Mouse (Mus musculus) thymus, postnatal 10 days (tissue): ENCODE data around the gene Cpa2.

ENCODE experiments used
- DNase-seq, 2 experiments: peaks; one replicate each; pipeline ENCODE4 v3.0.0; 2021; ENCODE audit warnings: low spot score in 2 of 2

Gene Cpa2

DNA sequence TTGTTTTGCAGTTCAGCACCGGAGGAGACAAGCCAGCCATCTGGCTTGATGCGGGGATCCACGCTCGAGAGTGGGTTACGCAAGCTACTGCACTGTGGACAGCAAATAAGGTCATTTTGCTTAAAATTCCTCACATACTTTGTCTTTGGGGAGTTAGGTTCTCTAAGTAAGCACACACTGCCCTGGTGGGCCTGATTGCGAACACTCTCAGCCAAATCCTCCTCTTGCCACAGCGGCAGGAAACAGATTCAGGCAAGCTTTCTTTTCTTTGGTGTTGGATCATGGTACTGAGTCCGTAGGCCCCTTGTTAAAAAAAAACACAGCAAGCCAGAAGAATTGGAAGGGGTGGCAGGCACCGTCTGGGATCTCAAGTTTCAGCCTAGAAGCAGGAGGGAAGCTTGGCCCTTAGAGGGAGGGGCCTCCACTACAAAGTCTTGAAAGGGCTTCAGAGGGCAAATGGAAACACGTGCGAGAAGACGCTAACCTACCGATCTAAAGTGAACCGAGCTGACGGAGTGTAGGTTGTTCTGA lies 7.9 kb downstream of the Cpa2 start:
- DNase-seq, result no peak

- no peak for DNase-seq
These were observed 9.3 kb downstream of the Cpa2 start for GRCm38 (mm10) chr6:30550496-30551192.

GRCm38 (mm10) chr6:30551193-30551515 lies 9.8 kb downstream of the Cpa2 start:
- no peak for DNase-seq

- DNase-seq, result no peak
These were observed 10.5 kb downstream of the Cpa2 start for GRCm38 (mm10) chr6:30551644-30552580.

- DNase-seq, result no peak
These were observed 11.2 kb downstream of the Cpa2 start for GRCm38 (mm10) chr6:30552628-30553027.

GRCm38 (mm10) chr6:30553381-30554010 lies 12.1 kb downstream of the Cpa2 start:
- no peak for DNase-seq

DNA sequence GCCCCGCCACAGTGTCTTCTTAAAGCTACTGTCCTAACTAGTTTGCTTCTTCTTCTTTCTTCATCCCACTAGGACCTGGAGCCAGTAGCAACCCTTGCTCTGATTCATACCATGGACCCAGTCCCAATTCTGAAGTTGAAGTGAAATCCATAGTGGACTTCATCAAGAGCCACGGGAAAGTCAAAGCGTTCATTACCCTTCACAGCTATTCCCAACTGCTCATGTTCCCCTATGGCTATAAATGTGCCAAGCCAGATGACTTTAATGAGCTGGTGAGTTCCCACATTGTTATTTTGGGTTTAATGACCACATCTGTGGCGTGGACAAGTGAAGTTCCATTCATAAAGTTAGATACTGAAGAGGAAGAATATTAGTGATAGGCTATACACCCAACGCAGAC lies 12.7 kb downstream of the Cpa2 start:
- no peak for DNase-seq

DNA sequence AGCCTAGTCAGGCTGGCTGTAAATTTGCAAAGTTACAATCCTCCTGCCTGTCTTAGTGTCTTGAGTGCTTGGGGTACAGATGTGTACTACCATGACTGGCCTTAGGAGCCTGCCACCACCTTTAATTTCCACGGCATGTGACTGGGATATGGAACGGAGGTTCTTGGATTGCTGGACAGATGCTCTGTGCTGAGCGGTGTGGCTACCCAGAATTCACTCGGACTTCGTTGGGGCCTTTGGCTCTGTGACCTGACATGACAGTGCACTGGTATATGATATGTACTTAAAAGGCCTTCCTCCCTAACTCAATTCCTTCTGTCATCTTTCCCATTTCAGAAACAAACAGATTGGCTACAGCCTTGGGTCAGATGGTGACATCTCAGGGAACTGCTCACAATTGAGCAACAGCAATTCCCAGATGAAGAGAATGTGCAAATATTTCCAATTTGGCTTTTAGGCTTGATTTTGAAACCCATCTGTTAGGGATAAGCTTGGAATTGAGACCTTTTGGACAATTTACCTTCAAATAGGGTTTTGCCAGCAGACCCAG lies 13.3 kb downstream of the Cpa2 start:
- DNase-seq, result no peak

- DNase-seq, result no peak
These were observed 14.7 kb downstream of the Cpa2 start for GRCm38 (mm10) chr6:30556080-30556479.

DNA sequence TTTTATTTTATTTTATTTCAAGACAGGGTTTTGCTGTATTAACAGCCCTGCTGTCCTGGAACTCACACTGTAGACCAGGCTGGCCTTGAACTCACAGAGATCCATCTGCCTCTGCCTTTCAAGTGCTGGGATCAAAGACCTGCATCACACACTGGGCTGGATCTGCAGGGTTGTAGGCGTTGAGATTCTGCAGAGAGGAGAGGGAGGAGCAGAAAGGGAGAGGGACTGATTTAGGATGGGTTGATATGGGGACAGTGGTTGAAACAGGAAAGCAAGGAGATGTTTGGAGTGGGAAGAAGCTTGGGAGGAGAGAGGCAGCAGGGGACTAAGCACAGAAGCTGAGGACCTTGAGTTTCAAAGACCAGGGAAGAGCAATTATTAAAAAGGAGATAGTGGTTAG lies 18.3 kb downstream of the Cpa2 start:
- DNase-seq, result no peak

- no peak for DNase-seq
These were observed 20.8 kb downstream of the Cpa2 start for GRCm38 (mm10) chr6:30562132-30562531.

GRCm38 (mm10) chr6:30563575-30563974 lies 22.2 kb downstream of the Cpa2 start:
- DNase-seq, result no peak

DNA sequence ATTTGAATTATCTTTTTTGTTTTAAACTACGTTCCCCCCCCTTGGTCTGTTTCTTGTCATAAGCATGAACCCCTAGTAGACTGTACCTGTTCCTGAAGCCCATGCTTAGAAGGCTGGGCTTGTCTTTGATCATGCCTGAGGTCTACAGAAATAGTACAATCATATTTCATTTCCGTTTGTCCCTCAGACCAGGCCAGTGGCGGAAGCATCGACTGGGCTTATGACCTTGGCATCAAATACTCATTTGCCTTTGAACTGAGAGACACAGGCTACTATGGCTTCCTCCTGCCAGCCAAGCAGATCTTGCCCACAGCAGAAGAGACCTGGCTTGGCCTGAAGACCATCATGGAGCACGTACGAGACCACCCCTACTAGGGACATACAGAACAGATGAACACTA lies 22.7 kb downstream of the Cpa2 start:
- no peak for DNase-seq

DNA sequence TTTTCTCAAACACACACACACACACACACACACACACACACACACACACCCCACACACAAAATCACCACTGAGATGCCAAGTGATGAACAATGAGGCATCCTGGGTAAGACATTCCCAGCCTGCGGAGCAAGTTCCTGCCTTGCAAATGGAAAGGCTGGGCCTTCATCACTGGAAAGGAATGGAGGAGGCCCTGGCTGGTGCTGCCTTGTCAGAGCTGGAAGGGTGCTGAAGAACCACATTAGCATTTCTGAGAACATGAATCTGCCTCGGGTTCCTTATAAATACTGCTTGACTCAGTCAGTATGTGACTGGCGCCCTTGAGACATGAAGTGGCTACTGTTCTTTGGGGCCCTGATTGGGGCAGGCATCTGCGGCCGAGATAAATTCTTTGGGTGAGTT lies 26.7 kb downstream of the Cpa2 start, which contains the start of gene Cpa4:
Gene Cpa4 (plus strand): TSS at position 301 of the 400 bp plus-strand sequence.
- DNase-seq, result no peak

DNA sequence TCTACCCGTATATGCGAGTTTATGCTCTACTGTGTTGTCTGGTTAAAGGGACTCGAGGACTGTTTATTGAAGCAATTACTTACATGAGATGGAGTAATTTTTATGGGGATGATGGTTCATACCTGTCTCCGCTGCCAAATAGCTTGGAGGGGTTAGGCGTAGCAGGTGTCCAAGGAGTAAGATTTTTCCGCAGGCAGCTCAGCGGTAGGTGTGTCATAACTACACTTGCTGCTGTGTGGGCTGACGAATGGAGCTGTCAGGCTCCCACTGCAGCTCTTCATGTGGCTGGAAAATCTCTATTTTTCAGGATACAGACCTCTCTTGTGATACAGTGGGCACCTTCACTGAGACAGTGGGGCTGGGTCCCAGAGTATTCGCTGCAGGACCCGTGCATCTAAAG lies 27.9 kb downstream of the Cpa2 start:
- DNase-seq, result no peak

DNA sequence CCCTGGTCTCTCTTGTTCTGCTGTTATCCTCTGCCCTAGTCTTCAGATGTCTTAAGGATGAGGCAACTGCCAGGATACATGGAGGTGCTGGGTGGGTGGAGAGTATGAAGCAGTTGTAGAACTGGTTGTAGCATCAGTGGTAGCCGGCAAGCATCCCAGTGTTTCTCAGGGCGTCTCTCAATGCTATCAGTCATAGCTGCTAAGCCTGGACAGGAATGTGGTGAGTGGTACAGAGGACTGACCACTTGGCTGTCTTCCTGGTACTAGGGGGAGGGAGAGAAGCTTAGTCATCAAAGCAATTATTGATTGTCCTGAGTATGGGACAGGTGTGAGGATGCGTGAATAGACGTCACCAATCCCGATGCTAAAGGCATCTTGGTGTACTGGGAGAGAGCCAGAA lies 28.6 kb downstream of the Cpa2 start:
- DNase-seq, result no peak

DNA sequence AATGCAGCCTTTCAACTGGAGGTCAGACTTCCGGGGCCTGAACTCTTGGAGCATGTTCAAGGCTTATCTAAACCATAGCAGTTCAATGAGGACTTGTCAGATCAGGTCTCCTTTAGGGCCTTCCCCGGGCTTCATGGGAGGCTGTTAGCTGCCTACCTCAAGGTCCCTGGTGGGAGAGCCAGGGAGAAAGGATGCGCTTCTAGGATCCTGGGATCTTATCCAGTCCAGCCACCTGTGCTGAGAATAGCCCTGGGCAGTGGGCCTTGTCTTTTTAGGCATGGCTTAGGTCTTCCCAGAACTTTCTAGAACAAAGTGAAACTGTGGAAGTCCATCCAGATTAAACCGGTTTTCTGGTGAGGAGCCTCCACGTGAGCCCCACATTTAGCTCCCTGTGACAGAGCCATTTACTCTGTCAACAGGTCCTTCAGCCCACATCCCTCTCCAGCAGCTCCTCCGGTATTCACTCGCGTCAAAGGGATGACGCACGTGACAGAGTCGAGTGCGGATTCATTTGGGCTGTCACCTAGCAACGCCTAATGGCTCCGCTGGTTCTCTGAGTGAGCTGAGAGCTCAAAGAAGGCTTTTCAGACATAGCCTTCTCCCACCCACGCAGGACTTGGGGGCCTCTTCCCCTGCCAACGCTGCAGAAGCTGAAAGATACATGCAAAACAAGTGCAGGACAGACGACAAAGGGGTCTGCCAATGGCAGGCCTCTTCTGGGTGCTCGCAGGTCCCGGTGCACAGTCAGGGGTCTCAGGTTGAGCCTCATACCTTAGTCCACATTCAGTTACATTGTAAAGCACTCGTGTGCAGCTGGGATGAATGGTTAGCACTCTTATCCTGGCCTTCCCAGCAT lies 31.3 kb downstream of the Cpa2 start:
- no peak for DNase-seq

GRCm38 (mm10) chr6:30573380-30573779 lies 32.0 kb downstream of the Cpa2 start:
- no peak for DNase-seq

DNA sequence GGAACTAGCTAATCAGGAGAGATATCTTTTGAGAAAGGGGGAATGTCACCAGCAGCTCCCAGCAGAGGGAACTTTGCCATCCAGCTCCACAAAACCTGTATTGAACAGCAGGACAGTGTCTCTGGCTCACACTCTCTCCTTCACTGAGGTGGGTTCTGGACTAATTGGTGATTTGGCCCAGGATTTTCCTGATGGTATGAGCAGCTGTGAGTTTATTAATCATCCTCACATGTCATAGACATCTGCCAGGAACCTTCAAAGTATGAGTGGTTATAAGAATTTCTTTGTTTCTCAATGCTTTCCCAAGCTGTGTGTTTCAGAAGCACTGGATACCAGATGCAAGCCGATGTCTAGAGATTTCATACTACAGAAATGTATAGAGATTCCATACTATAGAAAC lies 33.6 kb downstream of the Cpa2 start:
- DNase-seq, result no peak

DNA sequence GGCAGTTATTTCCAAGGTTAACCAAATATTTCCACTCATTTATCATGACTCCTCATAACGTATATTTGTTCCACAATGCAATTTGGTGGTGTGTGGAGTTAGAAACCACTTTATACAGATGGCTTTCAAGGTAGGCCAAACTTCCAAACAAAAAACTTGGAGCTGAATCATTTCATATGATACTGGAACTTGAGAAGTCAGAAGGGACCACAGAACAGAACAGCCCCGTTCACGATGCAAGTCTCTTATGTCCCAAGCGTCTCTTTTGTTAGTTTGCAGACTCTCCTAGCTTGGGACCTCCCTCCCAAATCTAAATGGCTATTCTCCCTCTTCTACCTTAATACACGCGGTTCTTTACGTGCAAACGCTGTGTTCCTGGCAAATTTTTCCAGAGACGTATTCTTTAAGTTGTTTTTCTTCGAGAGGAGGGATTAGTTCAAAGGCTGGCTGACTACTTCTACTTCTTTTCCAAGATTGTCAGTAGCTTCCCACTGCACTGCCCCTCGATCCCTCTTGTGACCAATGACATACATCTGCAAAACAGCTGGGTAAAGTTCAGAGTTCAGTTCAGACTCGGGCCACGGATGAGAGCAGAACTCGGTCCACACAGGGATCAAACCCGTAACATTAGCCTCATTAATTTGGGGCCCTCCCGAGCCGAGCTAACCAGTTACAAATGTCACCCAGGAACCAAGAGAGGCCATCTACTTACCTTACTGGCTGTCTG lies 35.3 kb downstream of the Cpa2 start:
- no peak for DNase-seq
